Mouse (Mus musculus): ENCODE measurements at regions not wholly inside any gene's neighbourhood (a gene's known extent, or its start where the extent isn't known, plus 50 kb on each side); places are given as distances from the start of the nearest gene placed in this dataset.

DNA sequence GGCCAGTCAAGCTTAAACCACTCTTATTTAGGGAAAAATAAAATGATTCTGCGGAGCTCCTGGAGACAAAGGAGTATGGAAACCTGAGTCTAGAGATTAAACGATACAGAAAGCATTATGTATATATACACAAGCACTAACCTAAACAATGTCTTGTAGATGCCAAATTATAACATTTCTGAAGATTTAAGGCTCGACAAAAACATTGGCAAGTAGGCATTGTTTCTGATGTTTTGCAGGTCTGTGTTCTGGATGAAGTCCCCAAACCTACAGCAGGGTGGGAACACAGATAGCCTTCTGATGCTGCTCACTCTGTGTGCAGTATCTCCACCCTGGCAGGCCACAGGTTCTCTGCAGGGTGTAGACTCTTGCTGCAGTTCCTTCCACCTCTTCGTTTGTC lies 228.9 kb upstream of the Nr2f1 start:
- H3K9me3 ChIP-seq (ENCODE audit: control insufficient read depth, low read length): no peaks in the 10 kb centered on the region
- H3K4me3 ChIP-seq (ENCODE audit: low read length): no peak overlapping the region
- 54% methylated on average over 4 of the region's 4 CpGs for WGBS
- H3K4me2 ChIP-seq (ENCODE audit: low read depth, low read length): no peak overlapping the region
- H3K27me3 ChIP-seq (ENCODE audit: control insufficient read depth, insufficient read depth, low read depth, low read length): no peaks in the 10 kb centered on the region
- peaks cover 15% of the 10 kb centered on the region for H3K4me1 ChIP-seq (replicated peaks; ENCODE audit: control insufficient read depth, insufficient read depth, low read length)
- H3K36me3 ChIP-seq (ENCODE audit: control insufficient read depth, insufficient read depth, low read length): no peaks in the 10 kb centered on the region
- no peak overlapping the region for H3K9ac ChIP-seq (ENCODE audit: low read length)
- ATAC-seq (ENCODE audit: low read depth): no peak
- H3K27ac ChIP-seq (ENCODE audit: low read length): no peak overlapping the region

DNA sequence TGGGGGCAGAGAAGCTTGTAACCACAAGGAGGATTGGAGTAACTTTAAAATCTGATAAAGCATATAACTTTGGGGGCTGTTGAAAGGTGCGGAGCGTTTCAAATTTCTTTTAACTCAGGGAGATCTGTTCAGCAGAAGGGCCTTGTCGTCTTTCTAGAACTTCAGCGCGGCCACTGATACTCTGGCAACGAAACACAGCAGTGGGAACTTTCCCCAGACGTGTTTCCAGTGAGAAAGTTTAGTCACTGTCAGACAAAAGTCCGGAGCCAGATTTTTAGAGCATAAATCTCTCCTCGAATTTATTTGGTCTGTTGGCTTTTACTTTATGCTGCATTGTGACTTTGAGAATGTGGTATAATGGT lies 228.5 kb upstream of the Nr2f1 start:
- Histone ChIP-seq H3K27ac (ENCODE audit: low read length) (no peak overlapping the region), H3K9me3 (ENCODE audit: control insufficient read depth, low read length) (no peaks in the 10 kb centered on the region)

DNA sequence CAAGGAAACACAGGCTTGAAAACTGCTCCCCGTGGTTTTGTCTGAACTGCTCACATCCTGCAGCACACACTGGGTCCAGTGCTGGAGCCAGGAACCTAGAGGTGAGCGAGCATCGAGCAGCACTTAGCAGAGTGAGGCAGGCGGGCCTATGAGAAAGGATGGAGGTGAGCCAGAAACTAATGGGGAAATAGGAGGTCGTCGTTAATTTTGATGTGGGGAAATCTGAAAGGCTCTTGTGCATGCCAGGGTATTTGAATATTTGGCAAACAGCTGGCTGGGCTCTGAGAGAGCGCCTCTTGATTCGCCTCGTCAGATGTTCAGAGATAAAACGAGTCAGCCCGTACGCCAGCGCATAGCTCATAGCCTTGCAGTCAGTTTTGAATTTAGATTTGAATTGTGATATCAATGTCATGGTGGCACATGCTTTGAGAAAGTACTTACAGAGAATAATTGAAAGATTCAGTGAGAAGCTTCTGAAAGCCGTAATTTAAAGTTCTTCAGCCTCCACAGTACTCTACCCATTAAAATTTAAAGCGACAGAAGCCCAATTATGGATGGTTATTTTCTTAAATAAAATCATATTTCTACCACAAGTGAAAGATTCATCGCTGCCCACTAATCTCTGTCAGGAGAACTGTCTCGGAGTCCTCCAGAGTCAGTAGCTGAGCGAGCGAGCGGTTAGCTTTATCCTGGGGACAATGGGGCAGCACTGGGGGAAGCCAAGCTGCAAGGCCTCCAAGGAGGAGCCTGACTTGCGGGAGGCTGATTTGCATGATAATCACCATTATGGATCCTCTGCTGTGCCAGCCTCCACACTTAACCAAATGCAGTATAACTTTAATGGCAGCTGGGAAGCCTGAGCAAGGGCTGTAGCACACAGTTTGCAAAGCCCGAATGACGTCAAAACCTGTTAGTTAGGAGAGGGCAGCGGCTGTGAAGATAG lies 227.9 kb upstream of the Nr2f1 start:
- ATAC-seq (ENCODE audit: low read depth): peak; percentile 69
- Histone ChIP-seq H3K36me3 (ENCODE audit: control insufficient read depth, insufficient read depth, low read length) (no peaks in the 10 kb centered on the region), H3K9me3 (ENCODE audit: control insufficient read depth, low read length) (no peaks in the 10 kb centered on the region), H3K27me3 (ENCODE audit: control insufficient read depth, insufficient read depth, low read depth, low read length) (no peaks in the 10 kb centered on the region), H3K9ac (ENCODE audit: low read length) (peak overlapping the region; percentile 10; the same call in 1 of the 2 replicates), H3K27ac (ENCODE audit: low read length) (peak overlapping the region; percentile 7; the same call in 1 of the 2 replicates), H3K4me3 (ENCODE audit: low read length) (peak overlapping the region; percentile 18), H3K4me1 (replicated peaks; ENCODE audit: control insufficient read depth, insufficient read depth, low read length) (peaks cover 15% of the 10 kb centered on the region), H3K4me2 (ENCODE audit: low read depth, low read length) (peak overlapping the region; percentile 47)
- 15% methylated on average over 24 of the region's 24 CpGs for WGBS

More for the DNA sequence above, 228.5 kb upstream of the Nr2f1 start:
- no peak; the same call in 1 of the 2 replicates for ATAC-seq (ENCODE audit: low read depth)
- H3K4me1 ChIP-seq (replicated peaks; ENCODE audit: control insufficient read depth, insufficient read depth, low read length): peaks cover 15% of the 10 kb centered on the region
- 16% methylated on average over 9 of the region's 9 CpGs for WGBS
- H3K4me3 ChIP-seq (ENCODE audit: low read length): peak overlapping the region; percentile 18
- H3K9ac ChIP-seq (ENCODE audit: low read length): peak overlapping the region; percentile 10; the same call in 1 of the 2 replicates
- H3K27me3 ChIP-seq (ENCODE audit: control insufficient read depth, insufficient read depth, low read depth, low read length): no peaks in the 10 kb centered on the region
- H3K36me3 ChIP-seq (ENCODE audit: control insufficient read depth, insufficient read depth, low read length): no peaks in the 10 kb centered on the region
- peak overlapping the region; percentile 47 for H3K4me2 ChIP-seq (ENCODE audit: low read depth, low read length)

DNA sequence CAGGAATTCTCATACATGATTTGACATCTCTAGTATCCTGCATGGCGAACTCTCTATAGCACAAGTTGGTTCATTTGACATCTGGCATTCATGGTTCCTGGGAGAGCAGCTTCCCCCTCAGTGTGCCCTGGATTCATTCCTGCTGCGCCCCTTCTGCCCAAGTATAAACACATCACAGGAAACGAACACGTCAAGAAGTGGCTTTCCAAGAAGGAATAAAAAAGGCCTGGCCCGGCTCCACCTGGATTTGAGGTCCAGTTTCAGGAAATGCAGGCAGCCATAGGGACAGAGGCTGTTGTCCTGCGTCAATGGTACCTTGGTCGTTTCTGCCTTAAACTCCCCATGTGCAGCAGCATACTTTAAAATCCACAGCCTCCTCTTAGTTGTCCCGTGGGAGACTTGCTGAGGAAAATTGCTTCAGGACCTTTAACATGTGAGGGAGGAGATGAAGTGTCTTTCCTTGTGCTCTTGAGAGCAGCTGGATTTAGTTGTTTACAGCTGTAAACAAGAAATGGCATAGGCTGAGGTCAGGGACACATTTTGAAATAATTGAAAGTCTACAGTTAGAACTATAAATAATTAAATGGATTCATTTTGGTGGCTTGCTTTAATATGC lies 226.9 kb upstream of the Nr2f1 start:
- no peaks in the 10 kb centered on the region for H3K36me3 ChIP-seq (ENCODE audit: control insufficient read depth, insufficient read depth, low read length)
- H3K9ac ChIP-seq (ENCODE audit: low read length): no peak overlapping the region
- H3K4me3 ChIP-seq (ENCODE audit: low read length): no peak overlapping the region
- no peak overlapping the region for H3K4me2 ChIP-seq (ENCODE audit: low read depth, low read length)
- WGBS: 41% methylated on average over 8 of the region's 8 CpGs
- ATAC-seq (ENCODE audit: low read depth): peak; percentile 47
- H3K9me3 ChIP-seq (ENCODE audit: control insufficient read depth, low read length): no peaks in the 10 kb centered on the region
- H3K27me3 ChIP-seq (ENCODE audit: control insufficient read depth, insufficient read depth, low read depth, low read length): no peaks in the 10 kb centered on the region
- peak overlapping the region; percentile 39; the same call in 1 of the 2 replicates for H3K27ac ChIP-seq (ENCODE audit: low read length)
- H3K4me1 ChIP-seq (replicated peaks; ENCODE audit: control insufficient read depth, insufficient read depth, low read length): peaks cover 15% of the 10 kb centered on the region

DNA sequence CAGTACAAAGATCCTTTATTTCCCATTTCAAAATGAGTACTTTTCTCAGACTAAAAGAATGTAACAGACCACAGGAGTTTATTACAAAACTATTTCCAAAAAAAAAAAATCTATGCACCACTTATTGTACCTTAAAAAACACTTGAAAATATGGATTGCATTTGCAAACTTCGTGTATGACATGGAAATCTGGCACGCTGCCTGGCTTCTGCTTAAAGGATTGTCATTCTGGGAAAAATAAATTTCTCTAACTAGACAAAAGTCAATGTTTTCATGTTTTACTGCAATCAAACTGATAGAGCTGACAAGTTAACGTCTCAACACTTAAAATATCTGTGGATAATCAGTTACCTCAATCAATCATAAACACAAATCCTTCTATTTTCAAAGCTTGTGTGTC lies 205.5 kb upstream of the Nr2f1 start:
- Histone ChIP-seq H3K27ac (ENCODE audit: low read length) (no peak overlapping the region), H3K9me3 (ENCODE audit: control insufficient read depth, low read length) (no peaks in the 10 kb centered on the region), H3K4me2 (ENCODE audit: low read depth, low read length) (no peak overlapping the region), H3K9ac (ENCODE audit: low read length) (no peak overlapping the region), H3K27me3 (ENCODE audit: control insufficient read depth, insufficient read depth, low read depth, low read length) (no peaks in the 10 kb centered on the region), H3K4me3 (ENCODE audit: low read length) (no peak overlapping the region), H3K36me3 (ENCODE audit: control insufficient read depth, insufficient read depth, low read length) (no peaks in the 10 kb centered on the region), H3K4me1 (replicated peaks; ENCODE audit: control insufficient read depth, insufficient read depth, low read length) (no peaks in the 10 kb centered on the region)
- no peak for ATAC-seq (ENCODE audit: low read depth)
- WGBS: 21% methylated on average over 3 of the region's 3 CpGs

DNA sequence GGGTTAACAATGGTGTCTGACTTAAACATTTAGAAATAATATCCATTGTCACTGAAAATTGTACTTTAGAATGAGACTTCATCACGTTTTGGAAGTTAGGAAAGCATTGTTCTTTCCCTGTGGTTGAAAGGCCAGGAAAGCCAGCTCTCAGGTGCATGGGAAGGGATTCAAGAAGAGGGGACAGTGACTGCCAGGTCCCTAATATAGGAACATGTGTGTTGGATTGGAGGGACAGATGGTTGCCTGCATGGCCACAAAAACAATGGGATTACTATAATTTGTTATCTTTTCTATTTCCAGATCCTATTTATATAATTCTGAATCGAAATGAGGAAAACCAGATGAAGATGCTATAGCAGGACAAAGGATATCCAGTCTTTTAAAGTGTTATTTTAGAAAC lies 184.2 kb upstream of the Nr2f1 start:
- no peak overlapping the region for H3K4me3 ChIP-seq (ENCODE audit: low read length)
- H3K9me3 ChIP-seq (ENCODE audit: control insufficient read depth, low read length): no peaks in the 10 kb centered on the region
- H3K4me1 ChIP-seq (replicated peaks; ENCODE audit: control insufficient read depth, insufficient read depth, low read length): no peaks in the 10 kb centered on the region
- H3K27ac ChIP-seq (ENCODE audit: low read length): no peak overlapping the region
- H3K27me3 ChIP-seq (ENCODE audit: control insufficient read depth, insufficient read depth, low read depth, low read length): no peaks in the 10 kb centered on the region
- no peak overlapping the region for H3K9ac ChIP-seq (ENCODE audit: low read length)
- no peak overlapping the region for H3K4me2 ChIP-seq (ENCODE audit: low read depth, low read length)
- 44% methylated on average over 2 of the region's 2 CpGs for WGBS
- no peak for ATAC-seq (ENCODE audit: low read depth)
- H3K36me3 ChIP-seq (ENCODE audit: control insufficient read depth, insufficient read depth, low read length): no peaks in the 10 kb centered on the region

DNA sequence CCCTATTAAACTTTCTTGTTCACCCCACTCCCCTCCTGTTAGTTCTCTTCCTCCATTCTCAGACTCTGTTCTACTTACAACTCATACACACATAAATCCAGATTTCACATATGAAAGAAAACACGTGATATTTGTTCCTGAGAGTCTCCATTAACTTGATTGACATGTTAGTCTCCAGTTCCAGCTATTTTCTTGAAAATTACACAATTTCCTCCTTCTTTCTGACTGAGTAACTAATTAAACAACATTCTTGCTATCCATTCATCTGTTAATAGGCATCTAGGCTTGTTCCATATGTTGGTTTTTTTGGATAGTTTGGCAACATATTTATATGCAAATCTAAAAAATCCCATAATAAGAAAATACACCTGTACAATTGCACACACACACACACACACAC lies 161.7 kb upstream of the Nr2f1 start:
- 51% methylated on average over 1 of the region's 1 CpGs for WGBS
- no peak for ATAC-seq (ENCODE audit: low read depth)
- no peaks in the 10 kb centered on the region for H3K36me3 ChIP-seq (ENCODE audit: control insufficient read depth, insufficient read depth, low read length)

DNA sequence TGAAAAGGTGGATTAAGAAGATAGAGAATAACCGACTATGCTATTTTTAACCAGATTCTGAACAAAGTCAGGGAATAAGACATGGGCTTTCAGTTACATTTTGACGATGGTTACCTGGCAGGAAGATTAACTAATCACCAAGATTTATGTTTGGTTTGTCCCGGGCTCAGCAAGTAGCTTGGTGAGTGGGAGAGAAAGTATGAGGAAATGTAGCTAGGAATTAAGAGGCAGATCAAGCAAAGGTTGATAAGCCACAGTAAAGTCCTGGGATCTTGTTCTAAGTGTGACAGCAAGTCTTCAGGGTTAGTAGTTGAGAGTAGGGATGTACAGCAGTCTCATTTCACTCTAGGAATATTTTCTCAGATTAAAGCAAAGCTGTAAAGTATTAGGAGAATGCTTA lies 149.3 kb upstream of the Nr2f1 start:
- H3K9ac ChIP-seq (ENCODE audit: low read length): no peak overlapping the region
- WGBS: 34% methylated on average over 3 of the region's 3 CpGs
- no peak for ATAC-seq (ENCODE audit: low read depth)

More for the DNA sequence above, 161.7 kb upstream of the Nr2f1 start:
- no peak overlapping the region for H3K9ac ChIP-seq (ENCODE audit: low read length)
- H3K4me3 ChIP-seq (ENCODE audit: low read length): no peak overlapping the region
- H3K4me2 ChIP-seq (ENCODE audit: low read depth, low read length): no peak overlapping the region
- H3K27ac ChIP-seq (ENCODE audit: low read length): no peak overlapping the region
- no peaks in the 10 kb centered on the region for H3K27me3 ChIP-seq (ENCODE audit: control insufficient read depth, insufficient read depth, low read depth, low read length)
- no peaks in the 10 kb centered on the region for H3K4me1 ChIP-seq (replicated peaks; ENCODE audit: control insufficient read depth, insufficient read depth, low read length)
- no peaks in the 10 kb centered on the region for H3K9me3 ChIP-seq (ENCODE audit: control insufficient read depth, low read length)

DNA sequence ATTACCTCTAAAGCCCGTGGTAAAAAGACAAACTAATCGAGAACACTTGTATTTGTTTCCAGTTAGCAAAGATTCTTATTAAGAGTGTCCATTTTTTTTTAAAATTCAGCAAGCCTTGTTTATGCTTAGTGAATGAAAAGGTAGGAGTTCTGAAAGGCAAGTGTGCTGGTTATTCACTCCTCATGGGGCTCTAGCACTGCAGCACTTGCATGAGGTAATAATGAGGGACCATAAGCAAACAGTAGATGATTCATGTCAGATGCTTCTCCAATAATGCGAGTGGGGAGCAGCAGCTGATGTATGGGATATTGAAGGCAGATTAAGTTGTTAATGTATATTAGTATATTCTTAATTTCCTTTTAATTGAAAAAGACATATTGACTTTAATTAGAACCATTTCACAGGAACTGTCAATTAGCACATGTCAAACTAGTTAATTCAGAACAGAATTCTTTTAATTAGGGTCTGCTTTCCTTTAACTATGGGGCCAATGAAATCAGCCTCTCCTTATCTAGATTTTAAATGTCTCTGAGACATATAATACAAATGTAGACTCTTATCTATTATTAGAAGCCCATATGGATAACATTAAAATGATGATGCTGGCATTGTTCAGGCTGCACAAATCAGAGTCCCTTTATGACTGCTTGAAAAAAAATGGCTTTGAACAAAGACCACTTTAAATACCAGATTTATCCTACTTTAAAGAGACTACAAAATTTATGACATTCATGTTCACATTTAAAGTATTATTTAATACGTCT lies 125.1 kb upstream of the Nr2f1 start:
- Histone ChIP-seq H3K9me3 (ENCODE audit: control insufficient read depth, low read length) (no peaks in the 10 kb centered on the region), H3K9ac (ENCODE audit: low read length) (no peak overlapping the region), H3K4me1 (replicated peaks; ENCODE audit: control insufficient read depth, insufficient read depth, low read length) (no peaks in the 10 kb centered on the region), H3K4me3 (ENCODE audit: low read length) (no peak overlapping the region), H3K27ac (ENCODE audit: low read length) (no peak overlapping the region), H3K4me2 (ENCODE audit: low read depth, low read length) (no peak overlapping the region), H3K27me3 (ENCODE audit: control insufficient read depth, insufficient read depth, low read depth, low read length) (no peaks in the 10 kb centered on the region), H3K36me3 (ENCODE audit: control insufficient read depth, insufficient read depth, low read length) (no peaks in the 10 kb centered on the region)
- WGBS: 77% methylated on average over 4 of the region's 4 CpGs
- no peak for ATAC-seq (ENCODE audit: low read depth)

More for the DNA sequence above, 149.3 kb upstream of the Nr2f1 start:
- H3K9me3 ChIP-seq (ENCODE audit: control insufficient read depth, low read length): no peaks in the 10 kb centered on the region
- no peak overlapping the region for H3K4me3 ChIP-seq (ENCODE audit: low read length)
- H3K36me3 ChIP-seq (ENCODE audit: control insufficient read depth, insufficient read depth, low read length): no peaks in the 10 kb centered on the region
- H3K27ac ChIP-seq (ENCODE audit: low read length): no peak overlapping the region; the same call in 1 of the 2 replicates
- H3K4me1 ChIP-seq (replicated peaks; ENCODE audit: control insufficient read depth, insufficient read depth, low read length): no peaks in the 10 kb centered on the region
- no peaks in the 10 kb centered on the region for H3K27me3 ChIP-seq (ENCODE audit: control insufficient read depth, insufficient read depth, low read depth, low read length)
- H3K4me2 ChIP-seq (ENCODE audit: low read depth, low read length): no peak overlapping the region

All from lung, embryonic 16.5 days (tissue).